Mouse (Mus musculus) ES-E14 (cell line): ENCODE data around the gene Gm21954.

Experiments used
- CHD2 ChIP-seq: IDR thresholded peaks from 2 replicates; pipeline ENCODE4 v1.6.1; 2014; ENCODE audit warnings: mild to moderate bottlenecking, low read depth, low read length, inconsistent platforms
- HCFC1 ChIP-seq: IDR thresholded peaks from 2 replicates; pipeline ENCODE4 v1.6.1; 2012; ENCODE audit warnings: low read length, inconsistent platforms, borderline replicate concordance; ENCODE audit not compliant: insufficient read depth
- MAFK ChIP-seq: IDR thresholded peaks from 2 replicates; pipeline ENCODE4 v1.6.1; 2014; ENCODE audit warnings: mild to moderate bottlenecking, low read depth, low read length, inconsistent platforms; ENCODE audit not compliant: insufficient read depth
- ZC3H11A ChIP-seq: IDR thresholded peaks from 2 replicates; pipeline ENCODE4 v1.6.1; 2012; ENCODE audit warnings: low read depth, mild to moderate bottlenecking, inconsistent platforms, low read length, borderline replicate concordance
- ZNF384 ChIP-seq: IDR thresholded peaks from 2 replicates; pipeline ENCODE4 v1.6.1; 2012; ENCODE audit warnings: low read depth, low read length, inconsistent platforms

GRCm38 (mm10) chr3:55517454-55518014, 45.5 kb upstream of the Gm21954 start:
- TF ChIP-seq ZNF384 (no peak), MAFK (no peak), HCFC1 (no peak), ZC3H11A (no peak), CHD2 (no peak)
